7 mouse cellular contexts compared by ENCODE assay signal in genomic region chr9:21366541-21367220, GRCm38 (mm10). TPM values are rescaled to one million over a fixed set of nuclear protein-coding genes. Genes with fewer than 3 reads are reported as not detected.
DNase-seq lines count a peak whose midpoint lies in the region; ATAC-seq and TF ChIP-seq lines count a peak whose summit lies in the region.

No protein-coding gene starts in this region.

- 29% methylated on average over 14 of the region's 14 CpGs for WGBS in intestine, postnatal 0 days

- H3K4me3 ChIP-seq in gastrocnemius, adult 2 months, result peak overlapping the region; percentile 95
- H3K4me3 ChIP-seq in intestine, postnatal 0 days (ENCODE audit: low read depth, low read length), result peak overlapping the region; percentile 25

- H3K27me3 ChIP-seq in intestine, postnatal 0 days (replicated peaks; ENCODE audit: control insufficient read depth, insufficient read depth, low read length), result no peaks in the 10 kb centered on the region

- peak; percentile 79 for TF ChIP-seq CTCF in gastrocnemius, adult 2 months (IDR thresholded peaks at IDR 0.05)
- peak; percentile 85 for TF ChIP-seq CTCF in intestine, postnatal 0 days (IDR thresholded peaks at IDR 0.05; ENCODE audit: low read depth)

- no peaks in the 10 kb centered on the region for H3K9me3 ChIP-seq in intestine, postnatal 0 days (ENCODE audit: control insufficient read depth)

- ATAC-seq in intestine, postnatal 0 days, result peak; percentile 2; the same call in 1 of the 2 replicates

- no peaks in the 10 kb centered on the region for H3K4me1 ChIP-seq in intestine, postnatal 0 days (replicated peaks; ENCODE audit: control insufficient read depth, insufficient read depth, low read length)

- intact Hi-C loops in gastrocnemius, adult 2 months (cut with DNase I), result loop anchor here (1.0 to 2.0 kb wide), 2 partner anchors 44 to 100 kb away; no protein-coding TSS in a partner anchor
- intact Hi-C loops in left cerebral cortex, postnatal 25 days (cut with DNase I), result loop anchor here (1.0 kb wide), 3 partner anchors 44 to 180 kb away; partner anchors contain the start of gene Carm1

- H3K4me2 ChIP-seq in intestine, postnatal 0 days (replicated peaks; ENCODE audit: low read depth), result peak overlapping the region; percentile 60

- H3K9ac ChIP-seq in intestine, postnatal 0 days (ENCODE audit: low read depth, low read length), result no peak overlapping the region

- no peaks in the 10 kb centered on the region for H3K36me3 ChIP-seq in intestine, postnatal 0 days (ENCODE audit: control insufficient read depth, insufficient read depth)

- peak overlapping the region; percentile 94 for H3K27ac ChIP-seq in gastrocnemius, adult 2 months
- H3K27ac ChIP-seq in intestine, postnatal 0 days (ENCODE audit: low read depth, low read length), result peak overlapping the region; percentile 24; the same call in 1 of the 2 replicates

- peak; percentile 57 to 74 for DNase-seq in adrenal gland, adult 18-20 months (ENCODE audit: low spot score in 2 of 2)
- DNase-seq in cerebellum, postnatal 14 days, result peak; percentile 73 to 85
- peak; percentile 68 for DNase-seq in gastrocnemius, adult 2 months
- DNase-seq in left cerebral cortex, postnatal 25 days (ENCODE audit: low spot score in 2 of 2), result peak; percentile 62 to 69
- peak; percentile 59 for DNase-seq in mesoderm, embryonic 11.5 days (ENCODE audit: low read depth, low spot score)
- DNase-seq in spleen, adult 12 weeks (ENCODE audit: low spot score), result peak; percentile 67

RNA-seq across cellular contexts. Expression of gene Ilf3, which starts 1.0 kb away (rescaled TPM):
- total RNA-seq in adrenal gland, adult 18-20 months (2021), result 10 to 100 TPM; 56.5 to 59.6 TPM
- 10 to 100 TPM; 21.2 to 25.2 TPM for total RNA-seq in gastrocnemius, adult 2 months (2021)
- 41.0 and 42.8 TPM in 2 replicates for polyA plus RNA-seq in intestine, postnatal 0 days (2015; fragmentation: Nextera tagmentation; extraction: Ambion mirVana)
- 10 to 100 TPM; 68.0 to 77.7 TPM for total RNA-seq in left cerebral cortex, postnatal 25 days (2021)

RNA-seq across cellular contexts. Expression of gene Qtrt1, which starts 45.0 kb away (rescaled TPM):
- total RNA-seq in adrenal gland, adult 18-20 months (2021), result 10 to 100 TPM; 15.6 to 18.5 TPM
- total RNA-seq in gastrocnemius, adult 2 months (2021), result 1 to 10 TPM; 7.0 to 8.4 TPM
- polyA plus RNA-seq in intestine, postnatal 0 days (2015; fragmentation: Nextera tagmentation; extraction: Ambion mirVana), result 16.9 and 17.9 TPM in 2 replicates
- total RNA-seq in left cerebral cortex, postnatal 25 days (2021), result 10 to 100 TPM; 22.2 to 30.7 TPM

RNA-seq across cellular contexts. Expression of gene Slc44a2, which starts 46.2 kb away (rescaled TPM):
- 10 to 100 TPM; 36.3 to 48.3 TPM for total RNA-seq in adrenal gland, adult 18-20 months (2021)
- total RNA-seq in gastrocnemius, adult 2 months (2021), result 100 to 1,000 TPM; 168 to 178 TPM
- polyA plus RNA-seq in intestine, postnatal 0 days (2015; fragmentation: Nextera tagmentation; extraction: Ambion mirVana), result 13.3 and 13.8 TPM in 2 replicates
- total RNA-seq in left cerebral cortex, postnatal 25 days (2021), result 10 to 100 TPM; 43.9 to 51.4 TPM

RNA-seq across cellular contexts. Expression of gene Ap1m2, which starts 54.5 kb away (rescaled TPM):
- total RNA-seq in adrenal gland, adult 18-20 months (2021), result not detected
- total RNA-seq in gastrocnemius, adult 2 months (2021), result not detected
- polyA plus RNA-seq in intestine, postnatal 0 days (2015; fragmentation: Nextera tagmentation; extraction: Ambion mirVana), result 192 and 208 TPM in 2 replicates
- total RNA-seq in left cerebral cortex, postnatal 25 days (2021), result 1 to 10 TPM in 1 of 2 experiments, under 1 TPM in 1; 0.89 to 1.3 TPM

RNA-seq across cellular contexts. Expression of gene Dnm2, which starts 58.0 kb away (rescaled TPM):
- total RNA-seq in adrenal gland, adult 18-20 months (2021), result 100 to 1,000 TPM in 1 of 2 experiments, 10 to 100 TPM in 1; 88.5 to 112 TPM
- total RNA-seq in gastrocnemius, adult 2 months (2021), result 10 to 100 TPM; 38.2 to 41.8 TPM
- polyA plus RNA-seq in intestine, postnatal 0 days (2015; fragmentation: Nextera tagmentation; extraction: Ambion mirVana), result 69.6 and 74.7 TPM in 2 replicates
- 10 to 100 TPM; 55.5 to 63.4 TPM for total RNA-seq in left cerebral cortex, postnatal 25 days (2021)

Comparison
In these comparisons a context has a peak if more than half of its experiments do, and no peak if none do; other contexts are left out.
1. Peak in every context shown above with its lines: DNase-seq, ATAC-seq, H3K4me3 ChIP-seq and H3K27ac ChIP-seq.